Mouse (Mus musculus): Measurements from ENCODE around the gene Ptprm.

Ptprm gene

GRCm38 (mm10) chr17:67136421-67136820, 217.8 kb downstream of the Ptprm start:
- no peak for DNase-seq (ENCODE audit: low spot score)

GRCm38 (mm10) chr17:67134235-67134634, 220.0 kb downstream of the Ptprm start:
- no peak for DNase-seq (ENCODE audit: low spot score)

- peak; percentile 8 for DNase-seq (ENCODE audit: low spot score)
Measured at GRCm38 (mm10) chr17:67133440-67134103, 220.7 kb downstream of the Ptprm start.

GRCm38 (mm10) chr17:67133026-67133425, 221.2 kb downstream of the Ptprm start:
- DNase-seq (ENCODE audit: low spot score): no peak

GRCm38 (mm10) chr17:67127530-67127929, 226.7 kb downstream of the Ptprm start:
- DNase-seq (ENCODE audit: low spot score): no peak

- no peak for DNase-seq (ENCODE audit: low spot score)
Measured at GRCm38 (mm10) chr17:67125596-67125995, 228.7 kb downstream of the Ptprm start.

- DNase-seq (ENCODE audit: low spot score): no peak
Measured at GRCm38 (mm10) chr17:67124294-67124693, 230.0 kb downstream of the Ptprm start.

GRCm38 (mm10) chr17:67123722-67124121, 230.5 kb downstream of the Ptprm start:
- DNase-seq (ENCODE audit: low spot score): no peak

- DNase-seq (ENCODE audit: low spot score): no peak
Measured at GRCm38 (mm10) chr17:67120863-67121262, 233.4 kb downstream of the Ptprm start.

GRCm38 (mm10) chr17:67118676-67119340, 235.4 kb downstream of the Ptprm start:
- DNase-seq (ENCODE audit: low spot score): no peak

- DNase-seq (ENCODE audit: low spot score): no peak
Measured at GRCm38 (mm10) chr17:67114842-67115241, 239.4 kb downstream of the Ptprm start.

GRCm38 (mm10) chr17:67112679-67113078, 241.6 kb downstream of the Ptprm start:
- DNase-seq (ENCODE audit: low spot score): no peak

GRCm38 (mm10) chr17:67106176-67106575, 248.1 kb downstream of the Ptprm start:
- DNase-seq (ENCODE audit: low spot score): no peak

- DNase-seq (ENCODE audit: low spot score): no peak
Measured at GRCm38 (mm10) chr17:67102051-67102450, 252.2 kb downstream of the Ptprm start.

- DNase-seq (ENCODE audit: low spot score): no peak
Measured at GRCm38 (mm10) chr17:67090997-67091396, 263.3 kb downstream of the Ptprm start.

- no peak for DNase-seq (ENCODE audit: low spot score)
Measured at GRCm38 (mm10) chr17:67090153-67090552, 264.1 kb downstream of the Ptprm start.

GRCm38 (mm10) chr17:67089611-67090010, 264.6 kb downstream of the Ptprm start:
- DNase-seq (ENCODE audit: low spot score): no peak

GRCm38 (mm10) chr17:67087585-67087984, 266.7 kb downstream of the Ptprm start:
- DNase-seq (ENCODE audit: low spot score): no peak

- DNase-seq (ENCODE audit: low spot score): no peak
Measured at GRCm38 (mm10) chr17:67086811-67087210, 267.4 kb downstream of the Ptprm start.

- no peak for DNase-seq (ENCODE audit: low spot score)
Measured at GRCm38 (mm10) chr17:67084501-67084900, 269.8 kb downstream of the Ptprm start.

GRCm38 (mm10) chr17:67084093-67084492, 270.2 kb downstream of the Ptprm start:
- no peak for DNase-seq (ENCODE audit: low spot score)

GRCm38 (mm10) chr17:67079570-67079969, 274.7 kb downstream of the Ptprm start:
- no peak for DNase-seq (ENCODE audit: low spot score)

GRCm38 (mm10) chr17:67073580-67073979, 280.7 kb downstream of the Ptprm start:
- no peak for DNase-seq (ENCODE audit: low spot score)

- DNase-seq (ENCODE audit: low spot score): no peak
Measured at GRCm38 (mm10) chr17:67073139-67073538, 281.1 kb downstream of the Ptprm start.
